Mouse (Mus musculus) cortical plate, adult 2 months (tissue): ENCODE data around the gene Clmp.

Experiments
- CTCF ChIP-seq: fragments of 200-500 bp; IDR thresholded peaks from 2 replicates; pipeline ENCODE4 v1.5.1; 2011; ENCODE audit warnings: mild to moderate bottlenecking, control low read depth, low read length; ENCODE audit not compliant: insufficient read depth; ENCODE audit errors: extremely low read depth
- POLR2A ChIP-seq: fragments of 200-500 bp; IDR thresholded peaks from 2 replicates; pipeline ENCODE4 v1.6.1; 2011; ENCODE audit warnings: mild to moderate bottlenecking, low read length, control low read depth; ENCODE audit not compliant: insufficient read depth; ENCODE audit errors: extremely low read depth

DNA sequence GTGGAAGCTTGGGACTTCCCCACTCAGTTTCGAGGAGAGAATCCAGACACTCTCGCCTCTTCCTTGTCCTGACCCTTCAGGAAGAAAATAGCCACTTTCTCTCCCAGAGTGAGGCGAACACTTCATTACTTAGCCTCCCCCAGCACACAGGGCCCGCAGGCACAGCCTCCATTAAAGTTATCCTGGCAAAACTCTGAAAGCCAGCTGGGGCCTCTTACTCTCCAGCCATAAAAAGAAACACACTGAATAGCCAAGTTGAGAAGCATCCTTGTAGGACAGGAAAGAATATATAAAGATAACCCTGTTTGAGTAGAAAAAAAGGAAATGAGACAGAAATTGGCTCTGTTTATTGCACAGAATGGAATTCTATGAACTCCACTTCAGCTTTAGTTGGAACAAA lies 7.1 kb upstream of the Clmp start:
- TF ChIP-seq POLR2A (no peak), CTCF (no peak)
